In the genomic region with DNA sequence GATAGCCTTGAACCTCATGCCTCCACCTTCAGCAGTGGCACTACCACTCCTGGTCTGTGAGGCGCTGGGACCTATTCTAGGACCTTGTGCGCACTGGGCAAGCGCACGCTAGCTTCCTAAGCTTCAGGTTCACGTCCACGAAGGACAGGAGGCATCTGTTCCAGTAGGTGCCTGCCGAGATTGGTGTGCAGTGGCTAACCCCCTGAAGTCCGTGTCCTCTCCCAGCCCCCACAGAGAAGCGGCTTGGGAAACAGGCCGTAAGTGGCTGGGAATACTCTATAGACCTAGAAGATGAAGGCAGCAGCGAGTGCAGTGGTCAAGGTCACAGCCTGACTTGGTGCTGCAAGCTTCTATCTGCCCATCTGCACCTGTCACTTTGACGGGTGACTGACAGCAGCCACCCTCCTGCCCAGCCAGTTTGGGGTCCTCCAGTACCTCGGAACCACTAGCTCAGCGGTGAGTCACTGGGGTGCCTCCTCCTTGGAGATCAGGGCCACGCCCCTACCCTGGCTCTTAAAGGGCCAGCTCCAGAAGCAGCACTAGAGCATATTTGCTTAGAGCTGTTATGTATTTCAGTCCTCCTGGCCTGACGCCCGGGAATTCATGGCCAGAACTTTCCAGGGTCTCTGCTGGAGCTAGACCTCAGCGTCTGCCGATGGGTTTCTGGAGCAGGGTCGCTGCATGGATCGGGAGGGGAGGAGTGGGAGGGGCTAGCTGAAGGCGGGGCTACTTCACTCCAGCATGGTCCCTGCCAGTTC, we compare ENCODE assay signal across 8 mouse cellular contexts. TPM values are rescaled to one million over a fixed set of nuclear protein-coding genes. Genes with fewer than 3 reads are reported as not detected.
DNase-seq lines count a peak whose midpoint lies in the region; ATAC-seq lines count a peak whose summit lies in the region.

No protein-coding gene starts in this region.

- H3K4me1 ChIP-seq in hindbrain, embryonic 10.5 days (replicated peaks): peaks cover 83% of the 10 kb centered on the region
- H3K4me1 ChIP-seq in lung, embryonic 16.5 days (replicated peaks; ENCODE audit: control insufficient read depth, insufficient read depth, low read length): peaks cover 44% of the 10 kb centered on the region

- peak overlapping the region; percentile 54 for H3K4me3 ChIP-seq in hindbrain, embryonic 10.5 days
- peak overlapping the region; percentile 56 for H3K4me3 ChIP-seq in lung, embryonic 16.5 days (ENCODE audit: low read length)

- peak overlapping the region; percentile 58 for H3K9ac ChIP-seq in lung, embryonic 16.5 days (ENCODE audit: low read length)

- DNase-seq in MEL-GATA-1-ER (ENCODE audit: extremely low read depth, low read depth): peak; percentile 49
- peak; percentile 85 to 92 for DNase-seq in cerebellum, adult 18-20 months
- peak; percentile 81 to 83 for DNase-seq in frontal cortex, adult 2 months (ENCODE audit: extremely low spot score in 1 of 2, low spot score in 1 of 2)
- peak; percentile 58 for DNase-seq in hindbrain, embryonic 10.5 days (ENCODE audit: low spot score)
- DNase-seq in layer of hippocampus, adult 9-11 months: peak; percentile 90
- peak; percentile 72 for DNase-seq in ovary, adult 18-20 months (ENCODE audit: low spot score)
- DNase-seq in thymus, postnatal 10 days (ENCODE audit: low spot score in 2 of 2): peak; percentile 37 to 44

- H3K27ac ChIP-seq in hindbrain, embryonic 10.5 days: peak overlapping the region; percentile 60
- H3K27ac ChIP-seq in lung, embryonic 16.5 days (ENCODE audit: low read length): peak overlapping the region; percentile 28; the same call in 1 of the 2 replicates

- WGBS in hindbrain, embryonic 10.5 days: 13% methylated on average over 22 of the region's 22 CpGs
- WGBS in lung, embryonic 16.5 days: 13% methylated on average over 22 of the region's 22 CpGs

- peaks cover 17% of the 10 kb centered on the region; the same call in 1 of the 2 replicates for H3K36me3 ChIP-seq in hindbrain, embryonic 10.5 days
- no peaks in the 10 kb centered on the region for H3K36me3 ChIP-seq in lung, embryonic 16.5 days (ENCODE audit: control insufficient read depth, insufficient read depth, low read length)

- peak overlapping the region; percentile 87 for H3K4me2 ChIP-seq in lung, embryonic 16.5 days (ENCODE audit: low read depth, low read length)

- peak; percentile 76 for ATAC-seq in lung, embryonic 16.5 days (ENCODE audit: low read depth)

- H3K27me3 ChIP-seq in hindbrain, embryonic 10.5 days (ENCODE audit: insufficient read depth, poor library complexity, severe bottlenecking): no peaks in the 10 kb centered on the region
- no peaks in the 10 kb centered on the region for H3K27me3 ChIP-seq in lung, embryonic 16.5 days (ENCODE audit: control insufficient read depth, insufficient read depth, low read depth, low read length)

- H3K9me3 ChIP-seq in hindbrain, embryonic 10.5 days: no peaks in the 10 kb centered on the region
- no peaks in the 10 kb centered on the region for H3K9me3 ChIP-seq in lung, embryonic 16.5 days (ENCODE audit: control insufficient read depth, low read length)

RNA-seq across cellular contexts. Expression of a gene that starts 13.2 kb away (rescaled TPM):
- polyA plus RNA-seq in frontal cortex, adult 2 months (2012; rRNA removed): 154 and 159 TPM in 2 replicates
- 49.7 and 65.9 TPM in 2 replicates for polyA plus RNA-seq in hindbrain, embryonic 10.5 days (2016; fragmentation: Nextera tagmentation; extraction: Ambion mirVana)
- 10.5 and 11.8 TPM in 2 replicates for polyA plus RNA-seq in lung, embryonic 16.5 days (2015; fragmentation: Nextera tagmentation; extraction: Ambion mirVana)

RNA-seq across cellular contexts. Expression of a gene that starts 55.4 kb away (rescaled TPM):
- polyA plus RNA-seq in frontal cortex, adult 2 months (2012; rRNA removed): 2.0 TPM in 2 replicates
- polyA plus RNA-seq in hindbrain, embryonic 10.5 days (2016; fragmentation: Nextera tagmentation; extraction: Ambion mirVana): 0.21 TPM in 1 of 2 replicates, not detected in the other
- polyA plus RNA-seq in lung, embryonic 16.5 days (2015; fragmentation: Nextera tagmentation; extraction: Ambion mirVana): 1.4 and 1.6 TPM in 2 replicates

Comparison
In these comparisons a context has a peak if more than half of its experiments do, and no peak if none do; other contexts are left out.
1. Peak in every context shown above with its lines: DNase-seq, ATAC-seq, H3K4me3 ChIP-seq and H3K27ac ChIP-seq.